In the genomic region with DNA sequence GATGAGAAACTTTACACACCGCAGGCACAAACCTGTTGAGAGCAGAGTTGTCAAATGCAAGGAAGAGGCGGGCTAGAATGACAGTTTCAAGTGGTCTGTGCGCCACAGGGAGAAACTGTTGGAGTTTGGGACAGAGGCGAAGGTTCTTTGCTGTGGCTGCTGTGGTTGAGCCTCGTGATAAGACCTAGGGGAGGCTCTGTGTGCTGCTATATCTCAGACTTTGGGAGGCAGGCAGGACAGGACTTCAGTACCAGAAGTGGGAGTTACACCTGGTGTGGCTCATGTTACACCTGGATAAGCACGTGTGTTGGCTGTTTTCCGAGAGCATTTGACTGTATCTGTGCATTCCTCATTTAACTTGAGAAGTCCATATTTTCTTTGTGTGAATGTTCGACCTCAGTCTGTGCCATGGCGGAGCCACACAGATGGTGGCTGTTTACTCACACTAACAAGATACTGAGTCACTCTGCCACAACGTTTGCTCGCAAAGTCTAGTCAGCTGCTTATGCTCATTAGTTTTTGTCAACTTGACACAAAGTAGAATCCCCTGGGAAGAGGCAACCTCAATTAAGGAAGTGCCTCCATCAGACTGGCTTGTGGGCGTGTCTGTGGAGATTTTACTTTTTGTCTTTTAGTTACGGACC, we compare ENCODE assay signal across 18 mouse cellular contexts. TPM values are rescaled to one million over a fixed set of nuclear protein-coding genes. Genes with fewer than 3 reads are reported as not detected.
DNase-seq lines count a peak whose midpoint lies in the region; ATAC-seq and TF ChIP-seq lines count a peak whose summit lies in the region.
"Had no signal": no experiment of that assay in that cellular context is flagged by ENCODE, and none has a peak within 500 bp of the region (broad histone marks: within the 10 kb centered on the region; RNA-seq: fewer than 3 reads in every experiment).

No protein-coding gene starts in this region.

- no peaks in the 10 kb centered on the region for H3K36me3 ChIP-seq in heart, embryonic 11.5 days (ENCODE audit: control insufficient read depth, insufficient read depth, low read length)
- no peaks in the 10 kb centered on the region for H3K36me3 ChIP-seq in liver, embryonic 12.5 days
- peaks cover 0 to 2% of the 10 kb centered on the region in 2 experiments; a peak in 2 of 4 replicates for H3K36me3 ChIP-seq in MEL (ENCODE audit: control insufficient read depth in 1 of 2, insufficient read depth in 2 of 2, low read length in 2 of 2)
- H3K36me3 ChIP-seq in liver, embryonic 14.5 days (replicated peaks; ENCODE audit: control insufficient read depth, insufficient read depth, low read depth) = no peaks in the 10 kb centered on the region
- H3K36me3 ChIP-seq: hindbrain, embryonic 10.5 days; kidney, embryonic 15.5 days; lung, embryonic 15.5 days; midbrain, embryonic 10.5 days had no signal

- peaks cover 9% of the 10 kb centered on the region for H3K4me1 ChIP-seq in heart, embryonic 11.5 days (ENCODE audit: control insufficient read depth, insufficient read depth, low read length)
- peaks cover 26% of the 10 kb centered on the region for H3K4me1 ChIP-seq in liver, embryonic 12.5 days
- H3K4me1 ChIP-seq in MEL (ENCODE audit: control insufficient read depth in 1 of 2, insufficient read depth in 2 of 2, low read length in 2 of 2) = peaks cover 0 to 8% of the 10 kb centered on the region in 2 experiments; a peak in 2 of 4 replicates
- peaks cover 7 to 19% of the 10 kb centered on the region in 2 experiments; a peak in 2 of 4 replicates for H3K4me1 ChIP-seq in liver, embryonic 14.5 days (replicated peaks; ENCODE audit: control insufficient read depth in 2 of 2, insufficient read depth in 2 of 2, low read length in 1 of 2)
- H3K4me1 ChIP-seq: kidney, embryonic 15.5 days had no signal

- peak; percentile 39 for ATAC-seq in heart, embryonic 11.5 days (replicated peaks; ENCODE audit: insufficient number of reproducible peaks, low FRiP score, low TSS enrichment)
- ATAC-seq in liver, embryonic 12.5 days = peak; percentile 44; the same call in 1 of the 2 replicates
- peak; percentile 59; the same call in 1 of the 2 replicates for ATAC-seq in liver, embryonic 14.5 days (ENCODE audit: insufficient read depth)
- ATAC-seq: CD4-positive, CD25-positive, alpha-beta regulatory T cell, adult 4 months; inflammation-experienced regulatory T-cells, adult 6 months had no signal

- H3K4me2 ChIP-seq in heart, embryonic 11.5 days = no peak overlapping the region
- no peak overlapping the region for H3K4me2 ChIP-seq in liver, embryonic 12.5 days
- H3K4me2 ChIP-seq in liver, embryonic 14.5 days (ENCODE audit: low read depth) = no peak overlapping the region
- H3K4me2 ChIP-seq: kidney, embryonic 15.5 days; lung, embryonic 15.5 days had no signal

- no peak for DNase-seq in heart, adult 9 months (ENCODE audit: low spot score in 2 of 2)
- DNase-seq in liver (no peak), MEL (ENCODE audit: low read depth, low spot score) (peak; percentile 35)
- no peak for DNase-seq in liver, embryonic 14.5 days (ENCODE audit: low read depth in 3 of 3, low spot score in 3 of 3)
- no peak for DNase-seq in urinary bladder, postnatal 14 days (ENCODE audit: low spot score)
- no peak for DNase-seq in gastrocnemius, adult 8-10 months (ENCODE audit: low spot score in 2 of 2)
- DNase-seq: cerebellum, postnatal 25 days; gastrocnemius, postnatal 36 days; left cerebral cortex, postnatal 4 days; thymus, postnatal 14 days had no signal

- no peak for TF ChIP-seq EP300 in MEL (IDR thresholded peaks at IDR 0.05; ENCODE audit: low read depth in 1 of 2, low read length in 2 of 2)
- no peak for TF ChIP-seq EP300 in liver, embryonic 14.5 days (IDR thresholded peaks at IDR 0.05; ENCODE audit: low read depth)

- WGBS in heart, embryonic 11.5 days (ENCODE audit: insufficient replicate concordance) = 51% methylated on average over 13 of the region's 13 CpGs
- 52% methylated on average over 13 of the region's 13 CpGs for WGBS in liver, embryonic 12.5 days (ENCODE audit: insufficient replicate concordance)
- WGBS in liver, embryonic 14.5 days (ENCODE audit: insufficient replicate concordance) = 53% methylated on average over 13 of the region's 13 CpGs

- TF ChIP-seq POLR2A in MEL (IDR thresholded peaks at IDR 0.05; ENCODE audit: control insufficient read depth in 1 of 2, insufficient read depth in 1 of 2, low read depth in 1 of 2, low read length in 2 of 2, poor library complexity in 1 of 2) = no peak

- no peak for TF ChIP-seq RAD21 in MEL (IDR thresholded peaks at IDR 0.05; ENCODE audit: low read depth, low read length)

- H3K9ac ChIP-seq in heart, embryonic 11.5 days (ENCODE audit: low read depth, low read length) = no peak overlapping the region
- no peak overlapping the region for H3K9ac ChIP-seq in liver, embryonic 12.5 days
- no peak overlapping the region for H3K9ac ChIP-seq in MEL (ENCODE audit: control insufficient read depth, low read depth, low read length, poor library complexity, severe bottlenecking)
- H3K9ac ChIP-seq in liver, embryonic 14.5 days (replicated peaks) = no peak overlapping the region
- H3K9ac ChIP-seq: kidney, embryonic 15.5 days; lung, embryonic 15.5 days had no signal

- H3K9me3 ChIP-seq in heart, embryonic 11.5 days (replicated peaks; ENCODE audit: control insufficient read depth, low read length) = no peaks in the 10 kb centered on the region
- no peaks in the 10 kb centered on the region for H3K9me3 ChIP-seq in liver, embryonic 12.5 days (replicated peaks)
- no peaks in the 10 kb centered on the region for H3K9me3 ChIP-seq in MEL (replicated peaks; ENCODE audit: insufficient read depth, low read length)
- H3K9me3 ChIP-seq in liver, embryonic 14.5 days (ENCODE audit: control insufficient read depth, low read length) = no peaks in the 10 kb centered on the region
- H3K9me3 ChIP-seq: hindbrain, embryonic 10.5 days; kidney, embryonic 15.5 days; lung, embryonic 15.5 days; midbrain, embryonic 10.5 days had no signal

- no peak overlapping the region; the same call in 1 of the 2 replicates for H3K27ac ChIP-seq in heart, embryonic 11.5 days (ENCODE audit: low read depth, low read length)
- no peak overlapping the region for H3K27ac ChIP-seq in liver, embryonic 12.5 days
- H3K27ac ChIP-seq in MEL (ENCODE audit: control insufficient read depth, low read depth, low read length) = no peak overlapping the region
- no peak overlapping the region for H3K27ac ChIP-seq in liver, embryonic 14.5 days
- H3K27ac ChIP-seq: hindbrain, embryonic 10.5 days; kidney, embryonic 15.5 days; lung, embryonic 15.5 days; midbrain, embryonic 10.5 days had no signal

- no peak for TF ChIP-seq CTCF in MEL (IDR thresholded peaks at IDR 0.05 in 2 of 3, conservative IDR thresholded peaks at IDR 0.05 in 1 of 3; ENCODE audit: control insufficient read depth in 1 of 3, insufficient read depth in 1 of 3, low read depth in 2 of 3, low read length in 3 of 3, poor library complexity in 1 of 3, severe bottlenecking in 1 of 3)
- no peak for TF ChIP-seq CTCF in liver, embryonic 14.5 days (IDR thresholded peaks at IDR 0.05; ENCODE audit: low read depth)

- no peaks in the 10 kb centered on the region for H3K27me3 ChIP-seq in heart, embryonic 11.5 days (ENCODE audit: control insufficient read depth, insufficient read depth, low read length)
- no peaks in the 10 kb centered on the region for H3K27me3 ChIP-seq in liver, embryonic 12.5 days (replicated peaks)
- H3K27me3 ChIP-seq in MEL (ENCODE audit: control insufficient read depth in 1 of 2, insufficient read depth in 2 of 2, low read length in 2 of 2) = no peaks in the 10 kb centered on the region
- H3K27me3 ChIP-seq in liver, embryonic 14.5 days (ENCODE audit: control insufficient read depth, insufficient read depth, low read length) = no peaks in the 10 kb centered on the region
- H3K27me3 ChIP-seq: kidney, embryonic 15.5 days; lung, embryonic 15.5 days had no signal

- H3K79me2 ChIP-seq in MEL (ENCODE audit: control insufficient read depth, insufficient read depth, low read length, poor library complexity) = no peaks in the 10 kb centered on the region; the same call in 1 of the 2 replicates

- no peak overlapping the region for H3K4me3 ChIP-seq in heart, embryonic 11.5 days (ENCODE audit: low read depth, low read length)
- H3K4me3 ChIP-seq in liver, embryonic 12.5 days = no peak overlapping the region
- no peak overlapping the region for H3K4me3 ChIP-seq in MEL (ENCODE audit: control insufficient read depth in 1 of 2, insufficient read depth in 1 of 2, low read depth in 2 of 2, low read length in 2 of 2)
- H3K4me3 ChIP-seq in liver, embryonic 14.5 days (ENCODE audit: insufficient read depth in 1 of 2, low read depth in 2 of 2, low read length in 2 of 2) = no peak overlapping the region
- H3K4me3 ChIP-seq: hindbrain, embryonic 10.5 days; kidney, embryonic 15.5 days; lung, embryonic 15.5 days; midbrain, embryonic 10.5 days had no signal

TF ChIP-seq in MEL, 35 proteins besides CTCF, POLR2A, EP300 and RAD21:
- TF ChIP-seq RCOR1 (IDR thresholded peaks at IDR 0.05; ENCODE audit: low read depth, low read length) (no peak), SMC3 (IDR thresholded peaks at IDR 0.05; ENCODE audit: low read depth, low read length) (no peak), MEF2A (IDR thresholded peaks at IDR 0.05; ENCODE audit: extremely low read depth, insufficient replicate concordance, low read depth, low read length, poor library complexity, severe bottlenecking) (no peak), TCF12 (IDR thresholded peaks at IDR 0.05; ENCODE audit: low read depth, low read length) (no peak), USF2 (IDR thresholded peaks at IDR 0.05; ENCODE audit: borderline replicate concordance in 1 of 2, insufficient read depth in 1 of 2, low read depth in 1 of 2, low read length in 2 of 2) (no peak), MAZ (IDR thresholded peaks at IDR 0.05; ENCODE audit: low read depth, low read length) (no peak), POLR2AphosphoS5 (IDR thresholded peaks at IDR 0.05; ENCODE audit: borderline replicate concordance, low read depth, low read length) (no peak), JUND (IDR thresholded peaks at IDR 0.05; ENCODE audit: low read depth, low read length) (no peak), BHLHE40 (IDR thresholded peaks at IDR 0.05; ENCODE audit: borderline replicate concordance, low read depth, low read length) (no peak)

RNA-seq across cellular contexts. Expression of gene Vwa8, which starts 29.7 kb away (rescaled TPM):
- polyA plus RNA-seq in heart, embryonic 11.5 days (2014; fragmentation: Nextera tagmentation; extraction: Ambion mirVana) = 14.5 and 18.5 TPM in 2 replicates
- 7.6 and 8.5 TPM in 2 replicates for polyA plus RNA-seq in liver, embryonic 12.5 days (2016; fragmentation: Nextera tagmentation; extraction: Ambion mirVana)
- total RNA-seq in MEL (2012; rRNA removed) = 12.4 and 13.0 TPM in 2 replicates
- 10 to 100 TPM in 1 of 2 experiments, not detected in 1; 19.6 TPM for polyA plus RNA-seq in MEL (2012; ENCODE audit: insufficient read depth in 1 of 2, insufficient read length in 2 of 2, low read depth in 1 of 2, low replicate concordance in 2 of 2, missing spikeins in 1 of 2)
- 4.8 and 6.4 TPM in 2 replicates for polyA plus RNA-seq in liver, embryonic 14.5 days (2012; rRNA removed)
- 8.1 and 8.3 TPM in 2 replicates for polyA plus RNA-seq in liver, embryonic 14.5 days (2014; fragmentation: Nextera tagmentation; extraction: Ambion mirVana)
- 10 to 100 TPM; 76.1 to 89.9 (median 79.6) TPM for total RNA-seq in gastrocnemius, adult 8-10 months (2022)
